Mouse (Mus musculus): ENCODE data around the gene Olfr810. TPM values are rescaled to one million over a fixed set of nuclear protein-coding genes. Genes with fewer than 3 reads are reported as not detected.

Olfr810 gene
- not detected for polyA plus RNA-seq (2017; shearing (Covaris generic))

DNA sequence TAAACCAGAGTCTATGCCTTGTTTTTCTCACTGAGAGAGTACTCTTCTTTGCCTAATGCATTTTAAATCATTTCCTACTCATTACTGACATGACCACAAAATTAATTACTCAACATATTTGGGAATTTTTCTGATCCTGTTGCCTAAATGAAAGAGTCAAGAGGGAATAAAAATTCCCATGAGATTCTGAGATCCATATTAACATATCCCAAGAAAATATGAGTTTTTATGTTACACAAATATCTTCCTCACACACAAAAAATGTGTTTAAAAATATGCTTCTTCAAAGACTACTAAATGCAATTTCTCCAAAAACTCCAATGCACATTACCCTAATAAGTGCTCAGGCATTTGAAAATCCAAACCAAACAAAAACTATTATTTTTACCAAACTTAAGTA lies at the start of gene Olfr810:
TSS of gene Olfr810 (minus strand) at position 101 of the 400 bp plus-strand sequence.

DNA sequence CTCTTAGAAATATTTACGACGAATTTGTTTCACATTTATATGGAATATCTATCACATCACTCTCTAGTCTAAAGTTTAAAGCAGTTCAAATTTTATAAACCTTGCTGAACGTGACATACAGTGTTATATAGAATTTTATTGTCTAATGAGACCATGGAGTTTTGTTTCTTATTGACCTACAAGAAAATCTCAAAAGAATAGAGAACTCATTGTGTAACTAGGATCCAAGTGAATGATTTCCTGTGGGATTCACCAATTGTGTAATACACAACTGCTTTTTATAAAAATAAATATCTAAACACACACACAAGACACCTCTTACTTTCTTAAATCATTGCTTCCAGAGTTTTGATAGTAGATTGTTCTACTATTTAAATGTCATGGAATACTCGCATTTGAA lies 9.6 kb upstream of the Olfr810 start, which contains the start of gene Olfr811:
TSS of gene Olfr811 (minus strand) at position 101 of the 400 bp plus-strand sequence.

DNA sequence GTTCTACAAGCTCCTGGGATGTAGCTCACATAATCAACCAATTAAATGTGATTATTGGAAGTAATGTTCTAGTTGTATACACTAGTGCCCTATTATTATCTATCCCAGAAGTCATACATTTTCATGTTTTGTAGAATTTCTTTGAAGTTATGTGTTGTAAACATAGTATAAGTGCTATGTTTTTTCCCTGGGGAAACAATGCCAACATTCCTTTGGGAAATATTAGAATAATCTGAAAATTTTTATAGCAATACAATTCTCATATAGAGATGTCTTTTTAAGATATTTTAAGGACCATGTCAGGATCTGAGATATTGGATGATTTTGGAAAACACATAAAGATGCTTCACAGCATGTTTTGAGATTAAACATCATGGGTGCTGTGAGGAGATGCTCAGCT lies 20.4 kb downstream of the Olfr810 start, which contains the start of gene Olfr809:
TSS of gene Olfr809 (plus strand) at position 301 of the 400 bp plus-strand sequence.

DNA sequence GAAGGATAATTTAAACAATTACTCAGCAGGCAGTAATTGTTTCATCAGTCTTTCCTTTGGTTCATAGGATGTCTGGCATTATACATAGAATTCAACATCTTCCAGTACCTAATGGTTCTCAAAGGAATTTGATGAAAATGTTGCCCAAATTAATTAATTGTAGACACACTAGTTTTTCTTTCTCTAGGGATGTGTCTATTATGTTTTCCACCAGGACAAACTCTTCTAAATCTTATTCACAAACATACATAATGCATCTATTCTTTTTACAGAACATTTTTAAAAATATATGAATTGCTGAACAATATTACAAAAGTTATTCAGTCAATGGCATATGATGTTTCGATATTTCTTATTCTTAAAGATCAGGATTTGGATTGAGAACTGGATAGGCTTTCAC lies 29.5 kb downstream of the Olfr810 start, which contains the start of gene Olfr808:
TSS of gene Olfr808 (plus strand) at position 301 of the 400 bp plus-strand sequence.

DNA sequence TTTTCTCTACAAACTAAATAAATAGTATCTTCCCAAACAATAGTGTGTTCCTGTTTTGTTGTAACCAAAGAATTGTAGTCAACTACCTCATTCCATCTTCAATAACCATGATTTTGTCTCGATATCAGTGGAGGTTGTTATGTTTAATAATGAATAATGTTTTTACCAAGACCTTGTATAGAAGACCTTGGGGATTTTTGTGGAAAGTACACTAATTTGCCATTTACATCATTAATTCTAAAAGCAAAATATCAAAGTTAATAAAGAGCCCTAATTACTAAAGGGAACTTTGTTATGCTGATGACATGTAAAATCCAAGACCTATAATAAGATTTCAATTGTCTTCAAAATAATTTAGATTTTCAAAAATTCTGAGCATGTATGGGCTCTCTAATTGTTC lies 37.0 kb downstream of the Olfr810 start, which contains the start of gene Olfr807:
TSS of gene Olfr807 (minus strand) at position 101 of the 400 bp plus-strand sequence.

DNA sequence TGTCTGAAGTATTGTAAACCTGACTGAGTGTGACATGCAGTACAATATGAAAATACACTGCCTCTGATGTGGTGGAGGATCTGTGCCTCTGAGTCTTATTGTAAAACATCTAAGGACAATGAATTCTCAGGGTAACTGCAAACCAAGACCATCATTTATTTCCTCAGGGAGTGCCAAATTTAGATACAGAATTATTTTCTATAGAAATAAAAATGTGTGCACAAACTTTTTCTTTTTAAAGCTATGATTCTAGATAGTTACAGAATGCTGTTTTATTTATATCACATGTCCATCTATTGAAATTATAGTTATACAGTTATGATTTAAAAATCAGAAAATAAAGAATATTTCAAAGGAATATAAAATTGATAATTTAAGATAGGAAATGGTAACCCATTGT lies 52.9 kb downstream of the Olfr810 start, which contains the start of gene Olfr806:
TSS of gene Olfr806 (minus strand) at position 101 of the 400 bp plus-strand sequence.

Other genes with a start within 250 kb of the Olfr810 start
- not detected for gene Olfr794, start 227.3 kb downstream of the Olfr810 start, polyA plus RNA-seq (2017; shearing (Covaris generic))
- not detected for gene Olfr796, start 182.3 kb downstream of the Olfr810 start, polyA plus RNA-seq (2017; shearing (Covaris generic))
- gene Olfr798, start 167.0 kb downstream of the Olfr810 start, polyA plus RNA-seq (2017; shearing (Covaris generic)) = not detected
- not detected for gene Olfr799, start 157.4 kb downstream of the Olfr810 start, polyA plus RNA-seq (2017; shearing (Covaris generic))
- gene Olfr800, start 137.2 kb downstream of the Olfr810 start, polyA plus RNA-seq (2017; shearing (Covaris generic)) = not detected
- not detected for gene Olfr801, start 121.1 kb downstream of the Olfr810 start, polyA plus RNA-seq (2017; shearing (Covaris generic))
- not detected for gene Olfr802, start 106.7 kb downstream of the Olfr810 start, polyA plus RNA-seq (2017; shearing (Covaris generic))
- gene Olfr803, start 100.6 kb downstream of the Olfr810 start, polyA plus RNA-seq (2017; shearing (Covaris generic)) = not detected
- gene Olfr804, start 91.7 kb downstream of the Olfr810 start, polyA plus RNA-seq (2017; shearing (Covaris generic)) = not detected
- gene Olfr805, start 65.5 kb downstream of the Olfr810 start, polyA plus RNA-seq (2017; shearing (Covaris generic)) = not detected
- not detected for gene Olfr806, start 53.0 kb downstream of the Olfr810 start, polyA plus RNA-seq (2017; shearing (Covaris generic))
- not detected for gene Olfr807, start 37.1 kb downstream of the Olfr810 start, polyA plus RNA-seq (2017; shearing (Covaris generic))
- gene Olfr808, start 29.4 kb downstream of the Olfr810 start, polyA plus RNA-seq (2017; shearing (Covaris generic)) = not detected
- not detected for gene Olfr809, start 20.3 kb downstream of the Olfr810 start, polyA plus RNA-seq (2017; shearing (Covaris generic))
- gene Olfr811, start 9.5 kb upstream of the Olfr810 start, polyA plus RNA-seq (2017; shearing (Covaris generic)) = not detected
- not detected for gene Olfr812, start 51.2 kb upstream of the Olfr810 start, polyA plus RNA-seq (2017; shearing (Covaris generic))
- not detected for gene Olfr813, start 60.5 kb upstream of the Olfr810 start, polyA plus RNA-seq (2017; shearing (Covaris generic))
- gene Olfr814, start 84.9 kb upstream of the Olfr810 start, polyA plus RNA-seq (2017; shearing (Covaris generic)) = 0.13 TPM
- gene Olfr815, start 111.0 kb upstream of the Olfr810 start, polyA plus RNA-seq (2017; shearing (Covaris generic)) = not detected
- not detected for gene Olfr816, start 120.7 kb upstream of the Olfr810 start, polyA plus RNA-seq (2017; shearing (Covaris generic))
- gene Olfr818, start 154.2 kb upstream of the Olfr810 start, polyA plus RNA-seq (2017; shearing (Covaris generic)) = not detected
- not detected for gene Olfr819, start 172.3 kb upstream of the Olfr810 start, polyA plus RNA-seq (2017; shearing (Covaris generic))
- gene Olfr247, start 181.2 kb upstream of the Olfr810 start, polyA plus RNA-seq (2017; shearing (Covaris generic)) = not detected
- 0.06 TPM for gene Gm10310, start 190.1 kb upstream of the Olfr810 start, polyA plus RNA-seq (2017; shearing (Covaris generic))
- not detected for gene Olfr820, start 217.7 kb upstream of the Olfr810 start, polyA plus RNA-seq (2017; shearing (Covaris generic))
- not detected for gene Olfr821, start 235.4 kb upstream of the Olfr810 start, polyA plus RNA-seq (2017; shearing (Covaris generic))